Mouse (Mus musculus): Measurements from ENCODE around the gene Robo1. TPM values are rescaled to one million over a fixed set of nuclear protein-coding genes. Genes with fewer than 3 reads are reported as not detected.

The Robo1 gene
- polyA plus RNA-seq, 1 experiment from 2014 or later, result 30.1 TPM

DNA sequence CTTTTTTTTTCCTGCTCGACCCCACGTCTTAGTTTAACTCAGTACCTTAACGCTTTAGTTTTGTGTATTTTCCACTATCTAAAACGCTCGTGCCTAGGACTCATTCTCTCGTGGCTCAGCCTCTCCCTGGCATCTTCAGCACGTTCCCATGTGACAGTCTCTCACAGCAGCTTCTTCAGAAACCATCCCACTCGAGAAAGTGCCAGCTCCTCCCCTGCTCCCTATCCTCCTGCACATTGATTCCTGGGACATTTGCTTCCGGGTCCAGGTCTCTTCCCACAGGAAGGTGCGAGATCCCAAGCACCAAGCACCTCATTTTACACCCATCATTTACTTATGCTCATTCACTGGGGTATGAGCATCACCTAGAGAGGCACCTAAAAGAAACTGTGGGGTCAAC is 150.0 kb downstream of the Robo1 start:
- no peaks in the 10 kb centered on the region for H3K36me3 ChIP-seq
- no peak for ATAC-seq (ENCODE audit: insufficient number of reproducible peaks, low FRiP score)
- 51% methylated on average over 10 of the region's 10 CpGs for WGBS

DNA sequence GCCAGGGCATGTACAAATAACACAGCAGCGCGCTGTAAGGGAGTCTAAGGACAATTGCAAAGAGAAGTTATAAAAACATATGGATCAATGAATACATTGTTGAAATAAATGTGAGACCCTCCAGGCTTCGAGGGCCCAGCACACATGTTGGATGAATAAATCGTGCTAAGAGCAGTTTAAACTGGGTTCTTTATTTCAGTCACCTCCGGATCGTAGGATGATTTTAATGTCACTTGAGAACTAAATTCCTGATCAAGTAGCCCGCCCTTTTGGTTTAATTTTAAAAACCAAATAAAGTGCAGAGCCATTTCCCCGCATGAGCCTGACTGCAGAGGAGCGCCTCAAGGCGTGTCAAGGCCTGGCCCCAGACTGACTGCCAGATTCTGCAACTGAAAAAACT is 150.5 kb downstream of the Robo1 start:
- 65% methylated on average over 10 of the region's 10 CpGs for WGBS
- Histone ChIP-seq H3K36me3 (no peaks in the 10 kb centered on the region), H3K27me3 (replicated peaks) (no peaks in the 10 kb centered on the region), H3K9me3 (replicated peaks) (no peaks in the 10 kb centered on the region), H3K9ac (no peak overlapping the region), H3K4me2 (no peak overlapping the region), H3K27ac (ENCODE audit: poor library complexity, severe bottlenecking) (no peak overlapping the region), H3K4me3 (no peak overlapping the region), H3K4me1 (replicated peaks) (no peaks in the 10 kb centered on the region)
- ATAC-seq (ENCODE audit: insufficient number of reproducible peaks, low FRiP score), result no peak

More for the DNA sequence above, 150.0 kb downstream of the Robo1 start:
- no peak overlapping the region for H3K9ac ChIP-seq
- H3K27ac ChIP-seq (ENCODE audit: poor library complexity, severe bottlenecking), result no peak overlapping the region
- no peak overlapping the region for H3K4me2 ChIP-seq
- H3K4me3 ChIP-seq, result no peak overlapping the region
- H3K9me3 ChIP-seq (replicated peaks), result no peaks in the 10 kb centered on the region
- no peaks in the 10 kb centered on the region for H3K27me3 ChIP-seq (replicated peaks)
- no peaks in the 10 kb centered on the region for H3K4me1 ChIP-seq (replicated peaks)

DNA sequence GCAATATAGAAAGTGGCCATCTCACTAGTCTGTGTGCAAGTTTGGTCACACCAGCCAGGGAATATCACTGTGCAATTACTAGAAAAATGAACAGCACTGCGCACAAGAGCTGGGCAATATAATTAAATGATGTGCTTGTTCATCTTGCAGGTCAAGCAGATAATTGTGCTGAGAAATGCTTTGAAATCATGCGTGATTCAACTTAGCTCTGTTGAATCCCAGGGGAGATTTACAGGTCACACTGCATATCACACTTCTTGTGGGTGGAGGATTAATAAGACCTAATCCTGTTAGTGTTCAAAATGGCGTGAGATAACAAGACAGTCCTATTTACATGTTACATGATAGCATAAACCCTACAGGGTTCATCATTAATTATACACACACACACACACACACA is 157.6 kb downstream of the Robo1 start:
- no peak overlapping the region for H3K4me3 ChIP-seq
- ATAC-seq (ENCODE audit: insufficient number of reproducible peaks, low FRiP score), result no peak

DNA sequence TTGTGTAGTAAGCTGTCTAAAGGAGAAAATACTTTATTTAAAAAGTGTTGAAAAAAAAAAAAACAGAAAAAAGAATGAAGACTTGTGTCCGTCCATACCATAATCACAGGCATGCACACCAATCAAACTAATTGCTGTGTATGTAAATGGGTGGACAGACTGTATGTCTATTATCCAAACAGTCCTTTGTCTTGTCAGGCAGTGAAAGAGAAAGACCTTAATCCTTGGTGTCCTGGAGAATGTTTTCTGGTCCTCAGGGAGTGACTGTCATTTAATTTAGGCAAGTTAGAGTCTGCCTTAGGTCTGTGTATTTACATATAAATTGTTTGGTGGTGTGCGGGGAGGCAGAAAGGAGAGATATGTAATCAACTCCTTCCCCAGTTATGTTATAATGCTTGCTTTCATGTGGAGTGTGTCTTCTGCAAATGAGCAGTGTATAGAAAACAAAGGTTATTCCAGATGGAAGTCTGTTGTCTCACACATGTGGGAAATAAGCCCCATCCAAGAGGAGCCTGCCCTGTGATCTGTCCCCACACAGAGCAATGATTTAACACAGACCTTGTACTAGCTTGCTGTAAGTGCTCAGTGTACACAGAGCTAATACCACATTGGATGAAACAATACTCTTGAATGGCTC is 162.0 kb downstream of the Robo1 start:
- ATAC-seq (ENCODE audit: insufficient number of reproducible peaks, low FRiP score), result no peak
- H3K4me3 ChIP-seq, result no peak overlapping the region
- 62% methylated on average over 2 of the region's 2 CpGs for WGBS

More for the DNA sequence above, 157.6 kb downstream of the Robo1 start:
- no peak overlapping the region for H3K27ac ChIP-seq (ENCODE audit: poor library complexity, severe bottlenecking)
- WGBS, result 72% methylated on average over 3 of the region's 3 CpGs
- no peaks in the 10 kb centered on the region for H3K4me1 ChIP-seq (replicated peaks)
- H3K27me3 ChIP-seq (replicated peaks), result no peaks in the 10 kb centered on the region
- no peak overlapping the region for H3K4me2 ChIP-seq
- H3K9me3 ChIP-seq (replicated peaks), result no peaks in the 10 kb centered on the region
- H3K9ac ChIP-seq, result no peak overlapping the region
- no peaks in the 10 kb centered on the region for H3K36me3 ChIP-seq

GRCm38 (mm10) chr16:72510716-72511199 is 202.7 kb downstream of the Robo1 start:
- Histone ChIP-seq H3K4me3 (no peak overlapping the region), H3K27ac (ENCODE audit: poor library complexity, severe bottlenecking) (no peak overlapping the region), H3K27me3 (replicated peaks) (no peaks in the 10 kb centered on the region), H3K4me1 (replicated peaks) (no peaks in the 10 kb centered on the region), H3K36me3 (no peaks in the 10 kb centered on the region), H3K4me2 (no peak overlapping the region), H3K9ac (no peak overlapping the region), H3K9me3 (replicated peaks) (no peaks in the 10 kb centered on the region)
- 47% methylated on average over 6 of the region's 6 CpGs for WGBS
- ATAC-seq (ENCODE audit: insufficient number of reproducible peaks, low FRiP score), result no peak

More for the DNA sequence above, 162.0 kb downstream of the Robo1 start:
- Histone ChIP-seq H3K27ac (ENCODE audit: poor library complexity, severe bottlenecking) (no peak overlapping the region), H3K9ac (no peak overlapping the region), H3K27me3 (replicated peaks) (no peaks in the 10 kb centered on the region), H3K4me2 (no peak overlapping the region), H3K9me3 (replicated peaks) (no peaks in the 10 kb centered on the region), H3K36me3 (no peaks in the 10 kb centered on the region), H3K4me1 (replicated peaks) (no peaks in the 10 kb centered on the region)

DNA sequence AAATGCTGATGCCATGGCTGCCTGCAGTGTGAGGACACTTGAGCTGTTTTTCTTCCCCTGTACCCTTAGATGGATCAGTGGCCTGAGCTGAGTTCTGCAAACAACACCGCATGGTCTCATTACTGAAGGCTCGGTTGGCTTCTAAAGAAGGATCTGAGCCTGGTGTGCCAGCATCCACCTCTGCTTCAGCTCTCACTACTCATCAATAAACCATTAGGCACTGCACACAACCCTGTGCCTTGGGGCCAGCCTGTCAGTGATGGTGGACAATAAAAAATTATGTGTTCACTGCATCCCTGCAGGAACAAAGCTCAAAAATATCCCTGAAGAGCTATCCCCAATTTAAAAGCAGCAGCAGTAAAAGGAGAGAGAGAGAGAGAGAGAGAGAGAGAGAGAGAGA is 223.2 kb downstream of the Robo1 start:
- Histone ChIP-seq H3K27me3 (replicated peaks) (no peaks in the 10 kb centered on the region), H3K4me3 (no peak overlapping the region), H3K4me1 (replicated peaks) (no peaks in the 10 kb centered on the region), H3K9ac (no peak overlapping the region), H3K9me3 (replicated peaks) (no peaks in the 10 kb centered on the region), H3K4me2 (no peak overlapping the region), H3K36me3 (no peaks in the 10 kb centered on the region), H3K27ac (ENCODE audit: poor library complexity, severe bottlenecking) (no peak overlapping the region)
- 79% methylated on average over 2 of the region's 2 CpGs for WGBS
- no peak for ATAC-seq (ENCODE audit: insufficient number of reproducible peaks, low FRiP score)

GRCm38 (mm10) chr16:72533900-72534571 is 225.9 kb downstream of the Robo1 start:
- Histone ChIP-seq H3K27ac (ENCODE audit: poor library complexity, severe bottlenecking) (no peak overlapping the region), H3K4me2 (no peak overlapping the region), H3K9me3 (replicated peaks) (no peaks in the 10 kb centered on the region), H3K27me3 (replicated peaks) (no peaks in the 10 kb centered on the region), H3K4me1 (replicated peaks) (no peaks in the 10 kb centered on the region), H3K9ac (no peak overlapping the region), H3K4me3 (no peak overlapping the region), H3K36me3 (no peaks in the 10 kb centered on the region)
- 91% methylated on average over 4 of the region's 4 CpGs for WGBS
- no peak for ATAC-seq (ENCODE audit: insufficient number of reproducible peaks, low FRiP score)

- Histone ChIP-seq H3K4me3 (no peak overlapping the region), H3K4me2 (no peak overlapping the region), H3K36me3 (no peaks in the 10 kb centered on the region), H3K27me3 (replicated peaks) (no peaks in the 10 kb centered on the region), H3K9ac (no peak overlapping the region), H3K4me1 (replicated peaks) (no peaks in the 10 kb centered on the region), H3K9me3 (replicated peaks) (no peaks in the 10 kb centered on the region), H3K27ac (ENCODE audit: poor library complexity, severe bottlenecking) (no peak overlapping the region)
- no peak for ATAC-seq (ENCODE audit: insufficient number of reproducible peaks, low FRiP score)
- WGBS, result 49% methylated on average over 3 of the region's 3 CpGs
Observed at GRCm38 (mm10) chr16:72538171-72538570, 230.1 kb downstream of the Robo1 start.

DNA sequence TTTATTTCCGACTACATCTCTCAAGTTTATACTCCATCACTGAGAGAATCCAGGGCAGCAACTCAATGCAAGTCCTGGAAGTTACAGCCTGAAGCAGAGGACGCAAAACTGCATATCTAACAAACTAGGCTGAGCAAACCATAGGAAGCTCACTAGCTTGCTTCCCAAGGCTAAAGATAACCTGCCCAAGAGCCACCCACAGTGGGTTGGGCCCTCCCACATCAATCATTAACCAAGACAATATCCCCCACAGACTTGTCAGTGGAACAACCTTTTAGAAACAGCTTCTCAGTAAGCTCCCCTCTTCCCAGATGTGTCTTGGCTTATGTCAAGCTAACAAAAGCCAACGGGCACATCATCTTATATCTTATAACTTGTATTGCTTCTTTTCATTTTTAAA is 235.8 kb downstream of the Robo1 start:
- H3K27me3 ChIP-seq (replicated peaks), result no peaks in the 10 kb centered on the region
- ATAC-seq (ENCODE audit: insufficient number of reproducible peaks, low FRiP score), result no peak

DNA sequence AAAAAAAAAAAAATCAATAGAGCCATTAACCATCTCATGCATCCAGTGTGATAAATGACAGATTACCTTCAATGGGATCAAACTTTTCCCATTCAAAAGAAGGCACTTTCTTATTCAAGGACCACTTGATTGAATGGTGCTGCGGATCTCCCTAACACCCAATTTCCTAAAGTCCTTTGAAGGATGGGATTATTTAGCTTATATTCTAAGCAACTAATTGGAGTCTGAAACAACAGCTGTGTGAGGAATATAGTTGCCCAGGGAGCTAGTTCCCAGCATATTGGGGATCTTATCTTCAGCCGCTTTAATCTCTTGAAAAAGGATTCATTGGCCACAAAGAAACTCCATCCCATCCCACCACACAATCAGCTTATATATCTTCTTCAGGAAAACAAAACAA is 236.8 kb downstream of the Robo1 start:
- H3K27me3 ChIP-seq (replicated peaks), result no peaks in the 10 kb centered on the region
- no peak overlapping the region for H3K4me2 ChIP-seq
- no peaks in the 10 kb centered on the region for H3K9me3 ChIP-seq (replicated peaks)
- H3K4me3 ChIP-seq, result no peak overlapping the region
- no peak for ATAC-seq (ENCODE audit: insufficient number of reproducible peaks, low FRiP score)
- H3K4me1 ChIP-seq (replicated peaks), result no peaks in the 10 kb centered on the region
- WGBS, result 69% methylated on average over 2 of the region's 2 CpGs
- H3K9ac ChIP-seq, result no peak overlapping the region
- no peak overlapping the region for H3K27ac ChIP-seq (ENCODE audit: poor library complexity, severe bottlenecking)
- H3K36me3 ChIP-seq, result no peaks in the 10 kb centered on the region

More for the DNA sequence above, 235.8 kb downstream of the Robo1 start:
- H3K4me2 ChIP-seq, result no peak overlapping the region
- 70% methylated on average over 3 of the region's 3 CpGs for WGBS
- no peak overlapping the region for H3K27ac ChIP-seq (ENCODE audit: poor library complexity, severe bottlenecking)
- H3K4me3 ChIP-seq, result no peak overlapping the region
- no peaks in the 10 kb centered on the region for H3K4me1 ChIP-seq (replicated peaks)
- H3K36me3 ChIP-seq, result no peaks in the 10 kb centered on the region
- no peaks in the 10 kb centered on the region for H3K9me3 ChIP-seq (replicated peaks)
- H3K9ac ChIP-seq, result no peak overlapping the region

DNA sequence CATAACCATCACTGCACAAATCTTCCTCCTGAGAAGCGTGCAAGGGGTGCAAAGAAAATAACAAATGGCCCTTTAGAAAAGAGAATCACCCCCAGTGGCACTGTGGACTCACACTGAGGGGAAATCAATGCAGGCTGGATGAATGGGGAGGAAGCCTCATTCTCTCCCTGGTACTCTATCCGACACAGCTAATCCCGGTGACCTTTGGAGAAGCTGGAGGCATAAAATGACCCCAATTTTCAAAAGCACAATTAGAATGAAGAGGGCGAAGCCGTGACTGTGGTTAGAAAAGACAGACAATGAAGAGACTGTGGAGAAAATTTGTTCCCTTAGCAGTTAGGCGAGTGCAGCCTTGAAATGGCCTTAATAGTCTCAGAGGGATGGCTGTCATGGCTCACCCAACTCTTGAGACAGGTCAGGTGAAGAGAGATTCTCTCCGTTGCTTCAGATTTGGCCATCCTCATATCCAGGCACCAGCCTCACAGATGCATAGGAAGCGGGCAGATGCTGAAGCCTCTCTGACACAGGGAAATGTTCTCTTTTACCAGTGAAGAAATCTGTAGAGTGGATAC is 243.7 kb downstream of the Robo1 start:
- WGBS, result 71% methylated on average over 8 of the region's 8 CpGs
- no peaks in the 10 kb centered on the region for H3K36me3 ChIP-seq
- no peaks in the 10 kb centered on the region; the same call in 1 of the 2 replicates for H3K4me1 ChIP-seq (replicated peaks)
- H3K27me3 ChIP-seq (replicated peaks), result no peaks in the 10 kb centered on the region
- H3K27ac ChIP-seq (ENCODE audit: poor library complexity, severe bottlenecking), result no peak overlapping the region
- no peak overlapping the region for H3K9ac ChIP-seq
- H3K9me3 ChIP-seq (replicated peaks), result no peaks in the 10 kb centered on the region
- no peak overlapping the region for H3K4me3 ChIP-seq
- H3K4me2 ChIP-seq, result no peak overlapping the region
- no peak for ATAC-seq (ENCODE audit: insufficient number of reproducible peaks, low FRiP score)

Data from heart, embryonic 12.5 days (tissue).